Mouse (Mus musculus) kidney, postnatal 4 days (tissue): ENCODE results near the gene 4632433K11Rik.
"Not testable (repeated sequence)": the region's sequence is repeated elsewhere in the genome, so short reads cannot be mapped to it uniquely, and the experiment has no call there.

Source experiments
- DNase-seq, 2 experiments: peaks; one replicate each; pipeline ENCODE4 v3.0.0; 2021; ENCODE audit warnings: mixed read lengths in 2 of 2

Gene 4632433K11Rik

DNA sequence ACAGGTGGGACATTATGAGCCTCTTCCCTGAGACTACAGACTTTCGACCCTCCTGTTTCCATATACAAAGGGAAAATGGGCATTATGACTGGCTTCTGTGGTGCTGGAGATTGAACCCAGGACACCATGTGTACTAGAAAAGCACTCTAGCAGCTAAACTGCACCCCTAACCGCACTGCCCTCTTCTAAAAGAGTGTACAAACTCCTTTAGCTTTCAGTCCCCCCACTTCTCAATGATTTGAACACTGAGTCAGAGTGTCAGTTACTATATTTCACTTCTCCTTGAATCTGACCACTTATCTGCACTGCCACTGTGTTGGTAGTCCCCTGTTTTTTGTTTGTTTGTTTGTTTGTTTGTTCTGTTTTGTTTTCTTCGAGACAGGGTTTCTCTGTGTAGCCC, at the start of gene 4632433K11Rik:
Gene 4632433K11Rik (plus strand): TSS at position 301 of the 400 bp plus-strand sequence.
- DNase-seq = no peak

DNA sequence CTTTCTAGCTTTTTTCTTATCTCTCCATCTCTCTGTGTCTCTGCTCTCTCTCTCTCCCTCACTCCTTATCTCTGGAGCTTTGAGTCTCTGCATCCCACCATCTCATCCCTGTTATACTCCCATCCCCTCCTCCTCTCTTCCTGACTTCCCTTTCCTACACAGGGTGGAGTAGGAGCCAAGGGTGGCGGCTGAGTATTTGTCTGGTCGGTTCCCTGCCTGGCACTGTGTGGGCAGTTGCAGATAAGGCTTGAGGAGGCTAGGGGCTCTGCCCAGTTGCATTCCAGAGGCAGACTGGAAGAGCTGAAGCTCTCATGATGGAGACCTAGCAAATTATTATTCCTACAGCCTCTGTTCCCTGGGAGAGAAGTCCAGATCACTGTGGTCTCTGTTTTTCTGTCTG, 45.7 kb upstream of the 4632433K11Rik start:
- DNase-seq = no peak

DNA sequence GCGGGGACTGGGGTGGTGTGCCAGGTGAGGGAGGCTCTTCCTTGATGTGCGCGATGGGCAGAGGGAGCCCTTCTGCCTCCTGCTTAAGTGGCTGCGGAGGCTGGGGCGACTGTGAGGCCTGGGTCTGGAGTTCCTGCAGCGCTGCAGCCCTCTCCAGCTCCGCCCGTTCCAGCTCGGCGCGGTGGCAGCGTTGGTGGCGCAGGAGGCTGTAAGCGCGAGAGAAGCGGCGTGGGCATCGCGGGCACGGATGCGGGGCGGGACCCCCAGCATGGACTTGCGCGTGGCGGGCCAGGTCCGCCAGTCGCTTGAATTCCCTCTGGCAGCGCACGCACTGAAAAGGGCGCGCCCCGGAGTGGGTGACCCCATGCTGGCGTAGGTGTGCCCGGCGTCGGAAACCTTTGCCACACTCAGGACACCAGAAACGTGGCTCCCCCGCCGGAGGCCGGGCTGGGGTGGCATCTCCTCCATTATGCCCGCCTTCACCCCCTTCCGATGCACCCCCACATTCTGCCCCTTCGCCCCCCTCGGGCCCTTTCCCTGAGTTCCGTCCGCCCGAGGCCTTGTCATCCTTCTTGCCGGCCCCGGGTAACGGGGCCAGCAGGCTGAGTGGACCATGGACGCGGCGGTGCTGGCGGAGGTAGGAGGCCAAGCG, 40.4 kb upstream of the 4632433K11Rik start:
- no peak for DNase-seq

DNA sequence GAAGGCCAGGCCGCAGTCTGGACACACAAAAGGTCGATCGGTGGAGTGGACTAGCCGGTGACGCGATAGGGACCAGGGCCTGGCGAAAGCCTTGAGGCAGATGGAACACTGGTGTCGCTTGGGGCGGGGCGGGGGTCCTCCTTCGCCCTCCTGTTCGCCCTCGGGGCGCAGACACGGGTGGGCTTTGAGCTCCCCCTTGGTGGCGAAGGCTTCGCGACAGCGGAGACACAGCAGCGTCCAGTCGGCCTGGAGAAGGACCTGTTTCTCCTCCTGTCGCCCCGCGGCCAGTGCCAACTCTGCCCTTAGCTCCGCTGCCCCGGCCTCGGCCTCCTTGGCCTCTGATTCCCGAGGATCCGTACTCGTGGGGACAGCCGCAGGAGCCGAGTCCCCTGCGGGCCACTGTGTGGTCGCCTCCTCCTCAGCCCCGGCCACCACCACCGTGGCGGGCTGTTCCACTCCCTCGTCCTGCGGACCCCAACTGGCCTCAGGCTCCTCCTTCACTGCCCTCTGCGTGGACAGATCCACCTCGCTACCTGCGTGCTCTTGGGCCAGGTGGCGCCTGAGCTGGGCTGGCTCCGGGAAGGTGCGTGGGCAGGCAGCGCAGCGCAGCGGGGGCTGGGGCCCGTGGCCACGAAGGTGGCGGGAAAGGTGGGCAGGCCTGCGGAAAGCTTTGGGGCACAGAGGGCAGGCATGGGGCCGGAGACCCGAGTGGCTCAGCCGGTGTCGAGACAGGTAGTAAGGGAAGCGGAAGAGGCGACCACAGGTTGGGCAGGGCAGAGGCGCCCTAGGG, 39.7 kb upstream of the 4632433K11Rik start:
- DNase-seq = peak in 1 of 2 experiments; percentile 18

DNA sequence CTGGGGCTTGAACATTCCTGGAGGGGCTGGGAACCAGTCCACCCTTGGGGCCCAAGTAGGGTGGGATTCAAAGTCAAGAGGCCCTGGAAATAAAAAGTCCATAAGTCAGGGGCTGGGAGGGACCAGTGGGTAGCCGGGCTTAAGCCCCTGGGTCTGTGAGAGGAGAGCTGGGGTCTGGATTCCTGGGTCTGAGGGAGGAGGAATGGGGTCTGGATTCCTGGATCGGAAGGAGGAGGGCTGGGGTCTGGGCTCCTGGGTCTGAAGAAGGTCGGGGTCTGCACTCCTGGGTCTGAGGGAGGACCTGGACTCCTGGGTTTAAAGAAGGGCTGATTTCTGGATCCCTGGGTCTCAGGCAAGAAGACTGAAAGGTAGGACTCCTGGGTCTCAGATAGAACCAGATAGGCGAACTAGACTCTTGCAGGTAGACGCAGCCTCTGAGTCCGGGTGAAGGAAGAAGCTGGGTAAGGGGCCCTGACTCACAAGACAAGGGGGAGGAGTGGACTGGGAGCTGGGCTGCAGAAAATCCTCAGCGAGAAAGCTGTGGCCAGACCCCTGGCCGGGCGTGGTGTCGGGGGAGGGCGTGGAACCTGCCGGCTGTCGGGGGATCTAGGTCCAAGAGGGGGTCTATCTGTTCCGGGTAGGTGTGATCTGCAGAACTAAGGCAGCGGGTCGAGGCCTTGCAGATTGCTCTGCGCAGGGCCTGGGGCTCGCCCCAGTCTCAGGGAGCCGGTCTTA, 38.5 kb upstream of the 4632433K11Rik start:
- DNase-seq = no peak

DNA sequence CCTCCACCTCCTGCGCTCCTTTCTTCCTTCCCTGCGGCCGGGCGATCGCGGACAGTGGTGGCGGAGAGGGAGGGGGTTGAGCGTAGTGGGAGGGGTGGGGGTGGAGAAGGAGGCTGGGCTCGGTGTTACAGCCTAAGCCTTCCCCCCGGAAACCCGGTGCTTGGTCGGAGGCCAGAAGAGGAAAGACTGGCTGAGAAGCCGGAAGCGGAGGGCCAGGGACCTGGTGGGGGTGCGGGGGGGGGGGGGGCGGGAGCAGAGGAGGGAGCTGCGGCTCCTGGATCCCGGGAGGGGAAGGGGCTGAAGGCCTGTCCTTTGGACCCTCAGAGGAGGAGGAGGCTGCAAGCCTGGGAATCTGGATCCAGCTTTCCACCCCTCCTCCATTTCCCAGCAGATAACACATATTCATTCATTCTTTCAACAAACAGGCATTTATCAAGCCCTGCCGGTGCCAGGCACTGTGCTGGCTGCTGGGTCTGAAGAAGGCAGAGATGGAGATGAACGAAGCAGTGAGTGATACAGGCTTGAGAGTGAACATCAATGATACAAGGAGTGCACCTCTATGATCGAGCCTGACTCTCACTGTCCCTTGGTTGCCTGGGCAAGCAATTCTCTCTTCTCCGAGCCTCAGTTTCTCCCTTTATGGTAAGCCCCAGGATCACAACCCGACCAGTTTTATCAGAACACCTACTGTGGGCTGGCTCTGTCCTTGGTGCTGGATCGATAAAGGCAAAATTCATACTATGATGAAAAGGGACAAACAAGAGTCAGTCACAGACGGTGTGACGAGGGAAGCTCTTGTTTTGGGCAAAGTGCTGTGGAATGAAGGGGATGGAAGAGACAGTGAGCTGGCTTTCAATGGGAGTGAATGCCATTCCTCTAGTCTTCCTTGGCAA, 37.7 kb upstream of the 4632433K11Rik start, which contains the start of gene Zfp579:
Gene Zfp579 (minus strand): TSS at position 156 of the 893 bp plus-strand sequence.
- peak; percentile 96 to 97 for DNase-seq

DNA sequence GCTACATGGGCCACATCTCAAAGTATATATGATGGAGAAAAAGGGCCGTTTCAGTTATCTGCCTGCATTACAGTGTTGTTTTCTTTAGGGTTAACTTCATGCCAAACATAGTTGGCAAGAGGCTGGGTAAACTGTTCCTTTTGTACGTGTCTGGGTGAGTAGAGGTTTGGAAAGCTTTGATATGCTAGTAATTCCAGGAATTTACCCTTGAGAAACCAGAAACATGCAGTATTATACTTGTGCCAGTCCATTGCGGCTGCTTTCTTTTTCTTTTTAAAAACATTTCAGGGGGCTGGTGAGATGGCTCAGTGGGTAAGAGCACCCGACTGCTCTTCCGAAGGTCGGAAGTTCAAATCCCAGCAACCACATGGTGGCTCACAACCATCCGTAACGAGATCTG, 37.0 kb upstream of the 4632433K11Rik start:
- DNase-seq = no peak

DNA sequence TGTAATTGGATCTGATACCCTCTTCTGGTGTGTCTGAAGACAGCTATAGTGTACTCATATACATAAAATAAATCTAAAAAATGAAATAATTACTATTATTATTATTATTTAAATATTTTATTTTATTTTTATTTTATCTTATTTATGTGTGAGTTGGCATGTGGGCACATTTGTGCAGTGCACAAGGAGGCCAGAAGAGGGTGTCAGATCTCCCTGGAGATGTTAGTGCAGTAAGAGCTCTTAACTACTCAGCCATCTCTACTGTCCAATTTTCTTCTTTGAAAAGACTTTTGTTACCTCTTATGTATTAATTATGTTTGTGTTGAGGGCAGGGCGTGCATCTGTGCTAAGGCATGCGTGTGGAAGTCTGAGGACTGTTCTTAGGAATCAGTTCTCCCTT, 34.0 kb upstream of the 4632433K11Rik start:
- peak; percentile 44 to 50 for DNase-seq

DNA sequence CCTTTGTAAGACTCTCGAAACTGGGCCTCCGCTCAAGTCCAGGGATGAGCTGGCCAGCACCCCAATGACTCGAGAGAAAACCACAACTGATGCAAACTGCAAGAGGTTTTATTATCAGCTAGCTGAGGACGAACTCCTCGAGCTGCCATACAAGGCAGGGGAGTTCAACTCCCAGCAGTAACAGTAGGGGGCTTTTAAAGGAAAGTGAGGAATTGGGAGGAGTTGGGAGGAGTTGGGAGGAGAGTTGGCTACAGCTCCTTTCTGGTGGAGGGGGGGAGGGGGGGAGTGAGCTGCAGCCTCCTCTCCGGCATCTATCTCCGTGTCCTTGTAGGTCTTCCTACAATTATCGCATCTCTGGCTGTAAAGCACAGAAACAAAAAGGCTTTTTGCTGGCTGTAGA, 31.0 kb upstream of the 4632433K11Rik start:
- not testable (repeated sequence) for DNase-seq

DNA sequence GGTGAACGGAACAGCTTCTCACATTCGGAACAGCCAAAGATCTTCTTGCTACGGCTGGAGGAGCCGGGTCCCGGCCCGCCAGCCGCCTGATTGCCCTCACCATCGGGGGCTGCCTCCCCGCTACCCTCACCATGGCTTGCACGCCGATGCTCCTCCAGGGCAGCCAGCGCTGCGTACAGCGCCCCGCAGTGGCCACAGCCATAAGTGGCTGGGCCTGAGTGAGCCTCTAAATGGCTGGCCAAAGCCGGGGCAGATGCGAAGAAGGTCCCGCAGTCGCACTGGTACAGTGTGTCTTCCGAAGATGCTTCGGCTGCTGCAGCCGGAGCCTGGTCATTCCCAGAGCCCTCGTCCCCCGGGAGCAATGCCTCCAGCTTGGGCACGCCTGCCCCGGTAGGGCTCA, 25.7 kb upstream of the 4632433K11Rik start:
- no peak for DNase-seq

DNA sequence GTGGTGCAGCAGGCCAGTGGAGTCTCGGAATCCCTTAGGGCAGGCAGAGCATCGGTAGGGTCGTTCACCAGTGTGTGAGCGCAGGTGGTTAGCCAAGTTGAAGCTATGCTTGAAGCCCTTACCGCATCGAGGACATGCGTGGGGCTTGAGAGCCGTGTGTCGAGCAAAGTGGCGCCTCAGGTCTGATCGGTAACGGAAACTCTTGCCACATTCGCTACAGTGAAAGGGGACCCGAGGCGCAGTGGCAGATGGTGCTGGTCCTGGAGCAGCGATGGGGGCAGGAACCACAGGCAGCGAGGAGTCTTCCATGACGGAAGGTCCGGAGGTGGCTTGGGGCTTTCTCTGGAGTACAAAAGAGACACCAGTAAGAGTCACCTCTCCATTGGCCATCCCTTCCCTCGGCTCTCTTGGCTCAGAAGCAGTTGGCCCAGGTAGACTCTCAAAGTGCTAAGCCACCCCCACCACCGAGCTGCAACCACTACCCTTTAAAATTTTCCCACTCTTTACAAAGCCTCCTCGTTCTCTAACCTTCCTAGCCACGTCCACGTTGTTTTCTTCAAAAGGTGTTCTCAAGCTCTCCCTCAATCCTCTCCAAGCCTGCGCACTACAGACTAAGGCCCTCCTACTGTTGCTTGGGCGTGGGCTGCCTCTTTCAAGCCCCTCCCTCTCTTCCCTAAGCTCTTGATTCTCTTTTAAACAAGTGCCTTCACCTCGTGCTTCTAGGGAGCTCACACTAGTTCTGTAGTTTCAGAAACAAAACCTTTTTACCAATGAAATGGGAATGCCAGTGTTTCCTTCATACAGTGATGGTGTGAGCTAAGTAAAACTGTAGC, 21.0 kb upstream of the 4632433K11Rik start:
- DNase-seq = no peak

DNA sequence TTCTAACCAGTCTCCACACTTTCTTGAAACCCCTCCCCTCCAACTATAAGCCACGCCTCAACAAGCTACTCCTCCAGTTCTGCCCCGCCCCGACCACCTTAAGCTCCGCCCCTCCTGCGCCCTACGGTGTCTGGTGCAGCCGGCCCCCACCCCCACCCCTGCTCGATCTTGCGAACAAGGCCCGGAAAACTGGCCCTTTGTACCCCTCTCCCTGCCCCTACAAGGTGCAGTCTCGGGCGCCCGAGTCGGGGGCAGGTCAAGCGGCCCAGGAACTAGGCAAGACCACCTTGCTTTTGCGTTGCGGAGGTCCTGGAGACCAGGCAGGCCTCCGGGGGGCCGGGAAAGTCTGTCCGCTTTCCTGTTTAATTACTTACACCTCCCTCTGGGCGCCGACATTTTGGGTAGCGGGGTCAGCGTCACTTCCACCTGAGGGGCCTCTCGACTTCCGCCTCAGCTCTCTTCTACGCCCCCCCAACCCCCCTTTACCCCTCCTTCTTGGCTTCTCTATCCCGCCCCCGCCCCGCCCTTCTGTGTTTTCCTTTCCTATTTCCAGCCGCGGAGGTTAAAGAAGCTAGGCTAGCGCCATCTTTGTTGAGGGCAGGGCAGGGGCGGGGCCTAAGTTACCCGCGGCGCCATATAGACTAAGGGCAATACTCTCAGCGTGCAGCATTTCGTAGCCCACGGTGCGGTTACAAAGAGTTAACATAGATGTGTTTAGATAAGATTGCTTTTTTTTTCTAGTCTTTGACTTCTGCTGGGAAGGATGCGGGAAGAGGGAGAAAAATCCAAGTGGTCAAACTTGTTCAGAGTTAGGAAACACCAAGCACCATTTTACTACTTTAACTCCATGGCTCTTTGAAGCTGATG, 19.4 kb upstream of the 4632433K11Rik start, which contains the start of the genes Zfp524 and Fiz1:
Gene Zfp524 (plus strand): TSS at position 165 of the 867 bp plus-strand sequence.
Gene Fiz1 (minus strand): TSS at position 447 of the 867 bp plus-strand sequence.
- peak; percentile 98 for DNase-seq

DNA sequence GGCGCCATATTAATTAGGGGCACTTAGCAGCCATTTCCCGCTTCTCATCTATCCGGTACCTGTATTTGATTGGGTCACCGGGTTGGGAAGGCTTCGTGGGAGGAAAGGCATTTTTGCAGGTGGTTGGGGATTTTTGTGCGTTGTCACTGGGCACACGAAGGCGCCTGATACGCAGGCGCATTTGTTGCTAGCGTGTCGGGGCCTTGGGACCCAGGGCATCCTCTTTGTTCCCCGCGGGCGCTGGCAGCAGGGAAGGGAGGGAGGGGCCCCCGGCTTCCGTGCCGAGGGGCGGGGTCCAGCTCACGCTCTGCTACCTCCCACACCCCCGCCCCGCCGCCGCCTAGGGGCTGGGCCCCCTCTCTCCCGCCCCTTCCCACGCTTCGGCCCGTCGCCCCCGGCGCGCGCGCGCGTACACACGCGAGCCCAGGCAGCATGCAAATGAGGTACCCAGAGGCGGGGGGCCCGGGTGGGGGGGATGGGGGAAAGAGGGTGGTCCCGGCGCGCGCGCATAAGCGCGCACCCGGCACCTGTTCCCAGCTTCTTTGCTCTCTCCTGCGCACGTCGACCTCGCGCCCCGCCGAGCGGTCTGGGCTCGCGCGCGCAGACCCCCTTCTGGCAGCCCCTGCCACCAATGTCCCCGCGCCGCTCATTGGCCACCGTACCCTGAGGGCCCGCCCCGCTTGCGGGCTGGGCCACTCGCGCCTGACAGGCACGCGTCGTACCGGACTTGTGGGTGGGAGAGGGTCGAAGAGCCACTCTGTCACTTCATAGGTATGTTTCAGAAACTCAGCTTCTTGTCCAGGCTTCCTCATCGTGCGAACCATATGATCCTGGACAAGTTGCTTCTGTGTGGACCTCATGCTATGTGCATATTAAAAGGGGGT, 18.6 kb upstream of the 4632433K11Rik start, which contains the start of gene Gm44973:
Gene Gm44973 (plus strand): TSS at position 379 of the 884 bp plus-strand sequence.
- DNase-seq = peak; percentile 97 to 99

DNA sequence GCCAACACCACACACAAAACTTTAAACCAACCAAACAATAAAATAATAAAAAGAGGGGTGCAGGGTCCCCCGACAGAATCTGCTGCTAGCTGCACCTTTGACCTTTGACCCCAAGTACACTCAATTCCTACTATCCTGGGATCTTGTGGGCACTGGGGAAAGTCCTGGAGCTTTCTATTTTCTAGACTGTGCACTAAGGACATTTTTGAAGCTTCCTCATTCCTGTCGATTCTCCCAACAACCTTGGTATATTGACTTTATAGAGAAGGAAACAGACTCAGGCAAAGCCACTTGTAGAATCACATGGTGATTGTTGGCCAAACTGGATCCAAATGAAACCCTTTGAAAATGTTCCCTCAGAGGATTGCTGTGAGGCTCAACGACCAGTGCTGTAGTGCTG, 17.9 kb upstream of the 4632433K11Rik start:
- no peak for DNase-seq

DNA sequence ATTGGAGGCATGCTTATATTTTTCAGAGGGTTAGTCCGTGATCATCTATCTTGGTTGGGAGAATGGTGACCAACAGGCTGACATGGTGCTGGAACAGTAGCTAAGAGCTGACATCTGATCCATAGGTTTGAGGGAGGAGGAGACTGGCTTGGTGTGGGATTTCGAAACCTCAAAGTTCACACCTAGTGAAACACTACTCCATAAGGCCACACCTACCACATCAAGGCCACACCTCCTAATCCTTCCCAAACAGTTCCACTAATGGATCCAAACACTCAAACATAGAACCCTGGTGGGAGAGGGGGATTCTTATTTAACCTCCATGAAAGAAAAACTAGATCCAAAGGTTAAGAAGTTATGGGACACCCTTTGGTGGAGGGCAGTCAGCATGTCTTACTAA, 17.0 kb upstream of the 4632433K11Rik start:
- DNase-seq = no peak

DNA sequence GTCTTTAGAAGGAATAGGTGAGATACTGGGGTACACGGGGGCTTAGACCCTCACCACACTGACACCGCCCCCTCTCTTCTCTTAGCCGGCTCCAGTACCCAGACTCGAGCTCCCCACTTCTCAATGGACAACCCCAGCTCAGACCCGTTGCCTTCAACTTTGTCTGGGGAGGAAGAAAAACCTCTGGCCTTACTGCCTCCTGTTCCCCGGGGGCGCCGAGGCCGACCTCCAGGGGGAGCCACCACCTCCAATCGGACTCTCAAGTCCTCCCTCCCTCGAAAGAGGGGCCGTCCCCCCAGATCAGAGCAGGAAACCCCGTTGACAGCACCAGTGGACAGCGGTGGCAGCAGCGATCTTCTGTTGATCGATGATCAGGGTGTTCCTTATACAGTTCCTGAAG, 16.6 kb upstream of the 4632433K11Rik start:
- DNase-seq = peak in 1 of 2 experiments; percentile 43

DNA sequence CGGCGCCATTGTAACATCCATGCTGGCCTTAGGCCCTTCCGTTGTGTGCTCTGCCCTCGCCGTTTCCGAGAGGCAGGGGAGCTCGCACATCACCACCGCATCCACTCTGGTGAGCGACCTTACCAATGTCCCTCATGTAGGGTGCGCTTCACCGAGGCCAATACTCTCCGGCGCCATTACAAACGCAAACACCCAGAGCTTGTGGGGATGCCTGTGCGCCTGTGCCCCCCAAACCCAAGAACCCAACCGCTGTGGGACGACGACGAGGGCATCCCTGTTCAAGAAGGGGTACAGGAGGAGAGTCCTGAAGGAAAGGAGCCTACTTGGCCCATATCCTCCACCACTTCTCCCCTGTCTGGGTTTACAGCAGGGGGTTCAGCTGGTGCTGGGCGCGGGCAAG, 16.0 kb upstream of the 4632433K11Rik start:
- DNase-seq = no peak

DNA sequence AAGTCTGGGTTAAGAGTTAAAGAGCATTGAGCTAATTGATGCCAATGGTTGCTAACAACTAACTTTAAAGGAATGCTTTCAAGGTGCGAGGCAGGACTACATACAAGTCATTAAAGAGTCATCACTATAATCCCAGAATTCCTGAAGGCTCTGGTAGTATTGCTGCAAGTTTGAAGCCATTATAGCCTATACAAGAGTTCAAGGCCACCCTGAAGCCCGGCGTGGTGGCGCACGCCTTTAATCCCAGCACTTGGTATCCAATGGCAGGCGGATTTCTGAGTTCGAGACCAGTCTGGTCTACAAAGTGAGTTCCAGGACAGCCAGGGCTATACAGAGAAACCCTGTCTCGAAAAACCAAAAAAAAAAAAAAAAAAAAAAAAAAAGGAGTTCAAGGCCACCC, 14.3 kb upstream of the 4632433K11Rik start:
- DNase-seq = not testable (repeated sequence)
